Mouse (Mus musculus): ENCODE results near the gene Gid8.

DNA sequence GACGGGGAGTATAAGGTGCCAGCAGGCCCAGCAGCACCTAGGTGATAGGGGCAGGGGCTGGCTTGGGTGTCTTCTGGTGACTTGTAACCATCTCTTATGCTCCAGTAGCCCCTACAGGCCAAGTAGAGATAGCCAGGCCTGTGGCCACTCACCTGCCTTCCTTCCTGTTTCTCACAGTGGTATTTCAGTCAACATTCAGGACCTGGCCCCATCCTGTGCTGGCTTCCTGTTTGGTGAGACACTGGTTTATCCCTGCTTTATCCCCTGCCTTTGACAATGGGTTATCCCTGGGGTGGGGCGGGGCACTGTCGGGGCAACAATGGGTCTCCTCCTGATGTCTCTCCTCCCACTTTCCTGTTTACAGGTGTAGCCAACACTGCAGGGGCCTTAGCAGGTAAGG lies 30.4 kb downstream of the Gid8 start:
- TF ChIP-seq POLR2A (IDR thresholded peaks at IDR 0.05; ENCODE audit: borderline replicate concordance, low read depth, low read length): no peak
- TF ChIP-seq CTCF (IDR thresholded peaks at IDR 0.05; ENCODE audit: low read depth, low read length): no peak
